Mouse (Mus musculus) mammary gland, adult 2 months (tissue): ENCODE measurements around the gene Cyp2c66. TPM values are rescaled to one million over a fixed set of nuclear protein-coding genes. Genes with fewer than 3 reads are reported as not detected.

Experiments
- polyA plus RNA-seq: library from polyadenylated mRNA; depleted of rRNA; stranded (reverse); fragments of >200 nt; gene quantifications from 2 replicates; pipeline ENCODE4 v1.2.3, GENCODE M21; 2012; ENCODE audit warnings: low replicate concordance; rRNA removed

Gene Cyp2c66
- not detected in 2 replicates for polyA plus RNA-seq

DNA sequence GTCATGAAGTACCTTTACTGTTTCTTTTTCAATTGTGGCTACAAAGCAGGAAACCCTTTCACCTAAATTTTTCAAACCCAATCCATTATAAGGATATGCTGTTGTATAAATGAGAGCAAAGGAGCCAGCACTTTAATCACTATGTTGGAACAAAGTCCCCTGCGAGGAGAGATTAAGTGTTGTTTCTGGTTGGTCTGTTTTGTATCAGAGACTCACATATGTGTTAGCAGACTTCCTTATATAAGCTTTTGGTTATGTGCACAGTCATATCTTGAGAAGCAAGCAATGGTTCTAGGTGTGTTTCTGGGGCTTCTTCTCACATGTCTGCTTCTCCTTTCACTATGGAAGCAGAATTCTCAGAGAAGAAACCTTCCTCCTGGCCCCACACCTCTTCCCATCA lies at the start of gene Cyp2c66:
Gene Cyp2c66, plus strand, starts transcription at position 255 of the 400 bp plus-strand sequence.

Other genes with a start within 250 kb of the Cyp2c66 start
- gene Hells, start 183.0 kb upstream of the Cyp2c66 start, polyA plus RNA-seq, result 0.42 and 1.1 TPM in 2 replicates
- gene Cyp2c55, start 106.9 kb upstream of the Cyp2c66 start, polyA plus RNA-seq, result 0.08 TPM in 1 of 2 replicates, not detected in the other
- not detected in 2 replicates for gene Cyp2c65, start 52.9 kb upstream of the Cyp2c66 start, polyA plus RNA-seq
- gene Cyp2c29, start 155.5 kb downstream of the Cyp2c66 start, polyA plus RNA-seq, result 3.1 TPM in 1 of 2 replicates, not detected in the other